Mouse (Mus musculus): ENCODE measurements around the gene Cep104. TPM values are rescaled to one million over a fixed set of nuclear protein-coding genes. Genes with fewer than 3 reads are reported as not detected.

Gene Cep104
- total RNA-seq, 2 experiments from 2014 or later, result 18.0 to 19.0 TPM

DNA sequence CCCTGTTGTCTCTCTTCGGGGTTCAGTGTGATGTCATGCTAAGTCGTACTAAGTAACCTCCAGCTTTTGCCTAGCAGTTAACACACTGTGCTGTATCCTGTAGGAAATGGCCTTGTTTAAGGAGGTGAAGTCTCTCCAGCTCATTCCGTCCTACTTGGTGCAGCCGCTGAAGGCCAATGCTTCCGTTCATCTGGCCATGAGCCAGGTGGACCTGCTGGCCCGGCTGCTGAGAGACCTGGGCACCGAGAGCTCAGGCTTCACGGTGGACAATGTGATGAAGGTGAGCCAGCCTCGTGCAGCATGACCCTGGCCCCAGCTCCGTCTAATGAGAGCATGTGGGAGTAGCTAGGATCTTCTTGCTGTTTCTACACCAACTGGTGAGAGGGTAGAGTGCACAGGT is 17.7 kb downstream of the Cep104 start:
- DNase-seq, result peak; percentile 17

DNA sequence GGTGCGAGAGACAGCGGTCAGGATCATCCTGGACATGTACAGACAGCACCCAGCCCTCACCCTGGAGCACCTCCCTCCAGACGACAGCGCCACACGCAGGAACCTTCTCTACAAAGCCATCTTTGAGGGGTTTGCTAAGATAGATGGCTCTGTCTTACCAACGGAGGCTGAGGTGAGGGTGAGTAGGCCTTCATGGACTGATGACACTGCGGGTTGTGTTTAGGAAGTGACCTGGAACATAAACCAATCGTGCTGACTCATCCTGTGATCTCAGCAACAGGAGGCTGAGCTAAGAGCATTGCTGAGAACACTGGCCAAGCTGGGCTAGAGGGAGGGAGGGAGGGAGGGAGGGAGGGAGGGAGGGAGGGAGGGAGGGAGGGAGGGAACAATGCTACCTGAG is 18.5 kb downstream of the Cep104 start:
- DNase-seq, result no peak

DNA sequence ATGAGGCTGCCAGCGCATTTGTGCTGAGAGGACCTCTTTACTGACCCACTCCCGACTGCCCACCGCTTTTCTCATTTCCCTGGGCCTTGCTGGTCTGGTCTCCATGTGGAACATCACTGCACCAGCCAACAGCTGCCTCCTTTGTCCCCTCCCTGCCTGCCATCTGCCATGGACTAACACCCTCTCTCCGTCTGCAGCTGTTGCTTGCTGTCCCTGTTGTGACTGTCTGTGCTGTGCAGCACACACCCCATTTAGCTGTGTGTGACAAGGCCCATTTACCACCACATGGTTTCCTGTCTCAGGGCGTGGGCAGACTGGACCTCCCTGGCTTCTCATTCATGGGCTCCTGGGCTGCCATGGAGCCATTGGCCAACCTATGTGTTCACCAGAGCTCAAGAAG is 30.5 kb downstream of the Cep104 start:
- DNase-seq, result no peak

DNA sequence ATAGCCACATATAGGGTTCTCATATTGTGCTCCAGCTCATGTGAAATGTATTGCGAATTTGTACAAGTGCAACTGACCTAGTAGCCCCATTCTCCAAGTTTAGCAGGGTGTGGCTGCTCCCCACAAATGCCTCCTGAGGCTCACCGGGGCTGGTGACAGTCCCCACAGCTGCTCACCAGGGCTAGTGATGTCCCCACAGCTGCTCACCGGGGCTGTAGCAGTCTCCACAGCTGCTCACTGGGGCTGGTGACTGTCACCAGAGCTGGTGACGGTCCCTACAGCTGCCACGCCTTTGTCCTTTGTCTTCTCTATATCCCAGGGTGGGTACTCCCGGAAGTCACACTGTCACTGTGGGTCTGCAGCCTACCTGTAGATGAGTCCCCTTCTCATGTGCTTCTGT is 31.3 kb downstream of the Cep104 start:
- DNase-seq, result no peak

DNA sequence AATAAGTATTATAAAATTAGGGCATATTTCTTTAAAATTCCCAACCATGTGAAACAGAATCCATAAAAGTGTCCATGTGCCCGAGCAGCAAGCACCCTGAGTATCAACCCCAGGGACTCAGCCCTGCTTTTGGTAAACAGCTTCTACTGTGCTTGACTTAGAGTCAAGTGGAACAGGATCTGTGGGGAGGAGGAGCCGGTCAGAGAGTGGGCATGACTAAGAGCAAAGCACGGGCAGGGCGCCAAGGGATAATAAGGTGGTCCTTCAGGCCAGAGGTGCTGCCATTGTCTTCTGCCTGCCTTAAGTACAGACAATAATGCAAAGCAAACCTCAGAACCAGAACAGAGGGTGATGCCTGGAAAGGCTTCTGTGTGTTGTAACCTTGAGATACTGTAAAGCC is 32.8 kb downstream of the Cep104 start:
- DNase-seq, result peak; percentile 32

DNA sequence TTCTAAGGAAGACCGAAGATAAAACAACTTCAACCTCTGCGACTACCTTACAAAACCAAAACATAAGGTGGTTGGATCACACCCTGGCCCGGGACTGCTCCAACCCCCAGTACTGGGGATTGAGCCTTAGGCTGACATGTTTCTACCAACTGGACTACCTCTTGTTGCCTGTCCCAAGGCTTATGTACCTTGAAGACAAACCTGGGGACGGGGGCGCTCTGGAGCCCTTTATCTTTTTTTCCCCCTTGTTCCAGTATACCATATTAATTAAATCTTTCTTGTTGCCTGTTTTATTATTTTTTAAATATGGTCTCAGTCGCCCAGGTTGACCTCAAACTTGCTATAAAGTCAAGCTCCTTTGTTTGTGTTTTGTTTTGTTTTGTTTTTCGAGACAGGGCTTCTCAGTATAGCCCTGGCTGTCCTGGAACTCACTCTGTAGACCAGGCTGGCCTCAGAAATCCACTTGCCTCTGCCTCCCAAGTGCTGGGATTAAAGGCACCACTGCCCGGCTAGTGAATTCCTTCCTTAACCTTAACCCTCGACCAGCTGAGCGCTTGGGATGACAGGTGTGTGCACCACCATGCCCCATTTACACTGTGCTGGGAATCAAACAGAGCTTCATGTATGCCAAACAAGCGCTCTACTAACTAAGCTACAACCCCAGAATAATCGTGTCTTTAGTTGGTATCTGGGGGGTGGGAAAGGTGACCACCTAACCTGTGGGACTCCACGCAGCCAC is 36.1 kb downstream of the Cep104 start:
- no peak for DNase-seq

DNA sequence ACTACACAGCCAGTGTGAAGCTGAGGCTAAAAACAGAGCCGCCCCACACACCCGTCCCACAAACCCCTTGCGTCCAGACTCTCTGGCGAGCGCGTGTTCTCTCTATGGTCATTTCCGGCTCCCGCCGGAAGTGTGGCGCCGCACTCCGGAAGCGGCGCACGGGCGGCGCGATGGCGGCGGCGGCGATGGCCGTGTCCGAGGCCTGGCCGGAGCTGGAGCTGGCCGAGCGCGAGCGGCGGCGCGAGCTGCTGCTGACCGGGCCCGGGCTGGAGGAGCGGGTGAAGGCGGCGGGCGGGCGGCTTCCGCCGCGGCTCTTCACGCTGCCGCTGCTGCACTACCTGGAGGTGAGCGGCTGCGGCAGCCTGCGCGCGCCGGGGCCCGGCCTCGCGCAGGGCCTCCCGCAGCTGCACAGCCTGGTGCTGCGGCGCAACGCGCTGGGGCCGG is 36.7 kb downstream of the Cep104 start, which contains the start of gene Lrrc47:
Gene Lrrc47 (plus strand): TSS at position 86 of the 444 bp plus-strand sequence.
- DNase-seq, result peak; percentile 88

DNA sequence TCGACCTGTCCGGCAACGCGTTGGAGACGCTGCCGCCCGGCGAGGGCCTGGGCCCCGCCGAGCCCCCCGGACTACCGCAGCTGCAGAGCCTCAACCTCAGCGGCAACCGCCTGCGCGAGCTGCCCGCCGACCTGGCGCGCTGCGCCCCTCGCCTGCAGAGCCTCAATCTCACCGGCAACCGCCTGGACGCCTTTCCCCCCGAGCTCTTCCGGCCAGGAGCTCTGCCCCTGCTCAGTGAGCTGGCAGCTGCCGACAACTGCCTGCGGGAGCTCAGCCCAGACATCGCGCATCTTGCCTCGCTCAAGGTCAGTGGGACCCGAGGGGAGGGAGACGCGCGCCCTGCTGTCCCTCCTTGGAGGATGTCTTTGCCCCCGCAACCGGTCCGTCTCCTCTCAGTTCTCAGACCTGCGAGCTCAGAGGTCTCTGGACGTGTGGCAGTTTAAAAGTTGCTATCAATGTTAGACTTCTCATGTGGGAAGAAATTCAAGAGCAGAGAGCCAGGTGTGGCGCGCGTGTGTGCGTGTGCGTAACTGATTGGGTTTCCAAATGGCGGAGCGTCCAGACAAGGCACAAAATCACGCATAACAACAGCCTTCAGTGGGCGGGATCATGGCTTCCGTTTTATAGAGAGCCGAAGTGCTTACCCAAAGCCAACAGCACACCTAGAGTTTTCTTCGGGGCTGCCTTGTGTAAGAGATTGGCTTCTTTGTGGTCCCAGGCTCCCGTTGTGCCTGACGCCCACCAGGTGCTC is 37.3 kb downstream of the Cep104 start:
- peak; percentile 42 for DNase-seq

DNA sequence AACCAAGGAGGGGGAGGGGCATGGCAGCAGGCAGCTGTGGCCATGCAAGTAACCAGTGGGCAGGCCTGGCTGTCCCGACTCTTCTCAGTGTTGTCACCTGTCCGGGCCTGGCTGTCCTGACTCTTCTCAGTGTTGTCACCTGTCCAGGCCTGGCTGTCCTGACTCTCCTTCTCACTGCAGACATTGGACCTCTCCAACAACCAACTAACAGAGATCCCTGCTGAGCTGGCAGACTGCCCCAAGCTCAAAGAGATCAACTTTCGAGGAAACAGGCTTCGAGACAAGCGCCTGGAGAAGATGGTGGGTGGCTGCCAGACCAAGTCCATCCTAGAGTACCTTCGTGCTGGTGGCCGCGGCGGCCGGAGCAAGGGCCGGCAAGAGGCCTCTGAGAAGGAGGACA is 40.5 kb downstream of the Cep104 start:
- no peak for DNase-seq

DNA sequence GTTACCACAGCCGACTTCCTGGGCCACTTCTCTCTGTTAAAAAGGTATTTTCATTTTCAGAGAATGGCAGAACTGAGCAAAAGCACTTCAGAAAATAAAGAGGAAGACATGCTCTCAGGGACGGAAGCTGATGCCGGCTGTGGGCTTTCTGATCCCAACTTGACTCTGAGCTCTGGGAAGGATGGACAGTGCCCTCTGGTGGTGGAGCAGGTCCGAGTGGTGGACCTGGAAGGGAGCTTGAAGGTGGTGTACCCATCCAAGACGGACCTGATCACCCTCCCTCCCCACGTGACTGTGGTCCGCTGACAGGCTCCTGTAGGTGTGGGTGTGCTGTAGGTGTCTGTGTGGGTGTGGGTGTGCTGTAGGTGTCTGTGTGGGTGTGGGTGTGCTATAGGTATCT is 44.6 kb downstream of the Cep104 start:
- peak; percentile 74 for DNase-seq

DNA sequence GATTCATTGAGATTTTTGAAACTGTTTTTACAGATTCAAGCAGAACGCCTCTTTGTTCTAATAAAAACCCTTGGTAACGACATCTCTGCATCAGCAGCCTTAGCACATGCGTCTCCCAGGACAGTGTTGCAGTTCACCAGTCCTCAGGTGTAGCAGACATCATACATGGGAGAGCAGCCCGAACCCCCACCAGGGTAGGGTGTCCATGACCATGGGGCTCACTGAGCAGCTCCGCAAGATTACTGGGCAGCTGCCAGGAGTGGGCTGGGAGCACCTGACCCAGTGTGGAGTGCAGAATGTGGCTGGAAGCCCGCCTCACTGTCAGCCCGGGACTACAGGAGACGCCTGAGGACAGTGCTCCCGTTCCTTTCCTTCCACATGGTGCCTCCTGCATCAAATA is 46.4 kb downstream of the Cep104 start:
- DNase-seq, result peak; percentile 25

DNA sequence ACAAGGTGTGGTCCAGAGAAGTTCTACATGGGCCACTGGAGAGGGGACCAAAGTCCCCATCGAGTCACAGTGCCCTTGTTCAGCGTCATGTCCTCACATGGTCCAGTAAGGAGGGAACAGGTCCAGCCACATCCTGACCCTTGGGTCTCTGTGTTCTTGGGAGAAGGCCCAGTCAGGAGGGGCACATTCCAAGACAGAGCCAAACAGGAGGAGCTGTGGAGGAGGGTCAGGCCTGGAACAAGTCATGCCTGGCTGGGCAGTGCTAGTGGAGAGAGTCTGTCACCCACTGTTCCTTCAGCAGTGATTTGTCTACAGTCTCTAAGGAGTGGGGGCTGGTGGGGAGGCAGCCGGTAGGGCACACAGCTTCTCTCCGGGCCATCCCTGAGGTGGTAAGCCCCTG is 47.4 kb downstream of the Cep104 start:
- peak; percentile 44 for DNase-seq

DNA sequence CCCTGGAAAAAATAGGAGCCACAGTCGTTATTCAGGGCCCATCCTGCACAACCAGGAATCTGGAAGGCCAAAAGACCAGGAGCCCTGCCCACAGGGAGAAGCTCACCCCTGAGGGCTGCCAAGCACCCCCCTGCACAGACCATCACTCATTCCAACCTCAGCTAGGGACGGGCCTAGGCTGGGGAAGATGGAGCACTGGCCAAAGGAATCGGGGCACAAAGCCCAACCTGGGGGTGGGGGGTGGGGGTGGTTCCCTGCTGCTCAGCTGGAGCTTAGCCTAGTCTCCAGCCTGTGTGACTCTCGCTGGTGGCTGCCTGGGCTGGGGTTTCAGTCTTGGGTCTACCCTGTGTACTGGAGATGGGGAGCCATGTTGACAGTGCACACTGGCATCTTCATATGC is 47.9 kb downstream of the Cep104 start:
- DNase-seq, result no peak

DNA sequence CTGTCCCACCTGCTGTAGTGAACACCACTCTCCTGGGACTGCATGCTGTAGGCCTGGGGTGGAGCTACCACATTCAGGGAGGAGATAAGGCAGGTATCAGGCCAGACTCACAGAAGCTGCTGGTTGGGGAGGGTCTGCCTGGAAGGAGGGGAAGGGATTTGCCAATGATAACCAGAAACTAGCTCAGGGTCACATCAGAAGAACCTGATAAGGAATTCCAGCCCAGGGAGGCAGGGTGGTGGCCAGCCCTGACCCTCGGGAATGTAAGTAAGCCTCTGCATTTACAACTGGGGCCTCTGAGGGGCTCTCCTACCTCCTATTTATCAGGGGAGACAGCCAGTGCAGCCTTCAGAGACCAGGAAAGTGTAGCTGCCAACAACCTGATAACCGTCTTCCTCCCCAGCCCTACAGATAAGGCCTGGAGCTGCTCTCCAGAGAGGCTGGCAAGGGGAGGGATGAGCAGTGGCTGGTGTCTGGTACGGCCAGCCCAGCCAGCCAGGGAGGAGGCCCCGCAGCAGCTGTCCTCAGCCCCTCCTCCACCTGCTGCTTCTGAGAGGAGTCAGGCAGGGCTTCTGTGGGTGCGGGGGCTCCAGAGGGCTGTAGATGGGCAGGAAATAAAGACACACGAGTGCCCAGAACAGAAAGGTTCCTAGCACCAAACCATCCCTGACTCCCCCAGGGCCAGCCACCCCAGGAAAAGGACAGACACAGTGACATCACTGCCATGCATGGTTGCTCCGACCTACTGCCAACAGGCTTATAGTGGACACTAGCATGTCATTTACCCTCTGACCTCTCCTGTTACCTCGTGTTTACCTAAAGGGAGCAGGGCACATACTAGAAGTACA is 49.0 kb downstream of the Cep104 start:
- DNase-seq, result peak; percentile 41

DNA sequence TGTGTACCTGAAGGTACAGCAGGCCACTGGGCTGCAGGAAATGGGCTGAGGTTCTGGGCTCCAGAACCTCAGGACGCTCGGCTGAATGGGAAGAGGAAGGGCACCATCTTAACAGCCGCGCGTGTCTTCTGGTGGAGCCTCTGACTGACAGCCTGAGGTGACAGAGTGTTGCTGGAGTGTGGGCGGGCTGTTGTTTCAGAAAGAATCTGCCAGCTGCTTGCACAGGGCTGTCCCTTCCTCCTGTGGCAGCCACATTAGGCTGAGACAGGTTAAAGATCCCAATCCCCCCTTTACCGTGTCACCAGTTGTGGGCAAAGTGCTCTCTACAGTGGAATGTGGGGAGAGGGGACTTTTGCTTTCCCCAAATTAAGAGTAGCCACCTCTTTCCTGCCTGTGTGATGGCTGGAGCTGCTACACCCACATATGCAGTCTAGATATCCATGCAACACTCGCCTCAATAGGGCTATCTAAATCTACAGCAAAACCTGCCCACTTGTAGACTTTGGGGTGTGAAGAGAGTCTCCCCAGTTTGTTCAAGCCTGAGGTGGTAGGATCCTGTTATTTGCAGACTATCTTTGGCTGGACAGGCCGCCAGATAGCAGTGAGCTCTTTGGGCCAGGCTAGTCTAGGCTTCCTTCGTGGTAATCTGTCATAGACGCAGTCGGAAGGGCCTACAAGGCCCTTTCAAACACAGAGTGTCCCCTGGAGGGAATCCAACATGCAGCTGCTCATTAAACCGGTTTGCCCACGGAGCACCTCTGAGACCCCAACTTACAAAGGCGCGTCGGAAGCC is 49.9 kb downstream of the Cep104 start:
- peak; percentile 42 for DNase-seq

DNA sequence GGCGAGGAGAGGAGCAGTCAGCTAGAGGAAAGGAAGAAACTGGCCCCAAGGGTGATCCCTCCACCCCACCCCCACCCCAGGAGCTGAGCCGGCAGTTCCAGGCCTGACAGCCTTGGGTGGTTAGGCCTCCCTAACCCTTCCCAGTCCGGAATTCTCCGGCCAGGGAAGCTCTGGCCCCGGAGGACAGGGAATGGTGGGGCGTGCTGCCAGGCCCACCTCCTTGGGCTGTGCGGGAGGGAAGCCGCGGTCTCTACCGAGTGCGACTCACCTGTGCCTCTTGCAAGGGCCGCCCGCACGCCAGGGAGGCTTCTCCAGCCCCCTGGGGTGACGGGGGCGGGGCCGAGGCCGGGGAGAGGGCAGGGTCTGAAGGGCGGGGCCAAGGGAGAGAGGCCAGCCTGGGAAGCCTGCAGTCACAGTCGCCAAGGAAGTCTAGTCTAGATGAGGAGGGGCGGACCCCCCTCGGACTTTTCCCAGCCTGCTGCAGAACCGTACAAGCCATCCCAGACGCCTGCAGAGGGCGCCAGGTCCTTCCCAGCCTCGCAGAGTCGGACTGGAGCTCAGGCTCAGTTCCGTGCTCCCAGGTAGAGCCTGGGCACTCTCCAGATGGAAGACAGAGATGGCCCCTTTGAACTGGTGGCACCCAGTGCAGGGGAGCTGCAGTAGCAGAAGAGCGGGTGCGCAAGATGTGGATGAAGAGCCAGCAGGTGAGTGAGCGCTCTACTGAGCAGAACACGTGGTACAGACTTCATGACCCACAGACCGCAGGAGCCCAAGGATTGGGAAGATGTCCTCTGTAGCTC is 50.8 kb downstream of the Cep104 start, which contains the start of gene Smim1:
Gene Smim1 (minus strand): TSS at position 590 of the 800 bp plus-strand sequence.
- peak; percentile 82 for DNase-seq

DNA sequence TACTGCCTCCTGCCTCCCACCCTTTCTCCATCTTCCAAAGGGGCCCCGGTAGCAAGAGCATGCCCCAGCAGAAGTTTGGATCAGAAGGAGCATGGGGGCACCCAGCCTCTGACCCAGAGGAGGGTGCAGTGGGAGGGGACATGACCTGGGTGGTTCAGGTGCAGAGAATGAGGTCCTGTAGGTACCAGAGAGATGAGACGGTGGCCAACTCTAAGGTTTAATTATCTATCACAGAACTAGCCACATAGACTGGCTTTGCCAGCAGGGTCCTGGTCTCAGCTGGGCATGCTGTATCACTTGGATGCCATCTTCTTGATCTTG is 51.4 kb downstream of the Cep104 start:
- DNase-seq, result no peak

DNA sequence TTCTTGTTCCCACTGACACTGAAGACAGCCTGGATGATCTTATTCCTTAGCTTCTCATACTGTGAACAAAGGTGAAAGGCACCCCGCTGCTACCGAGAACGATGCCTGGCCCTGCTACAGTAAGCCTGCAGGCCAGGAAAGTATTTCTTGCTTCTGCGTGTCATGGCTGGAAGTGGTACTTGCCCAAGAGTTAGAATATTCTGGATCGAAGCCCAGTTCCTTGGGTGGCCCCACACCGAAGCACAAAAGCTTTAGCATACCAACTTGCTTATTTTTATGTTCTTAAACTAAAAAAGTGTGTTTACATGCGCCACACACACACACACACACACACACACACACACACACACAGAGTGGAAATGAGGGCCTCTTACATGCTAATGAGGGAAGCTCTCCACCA is 53.1 kb downstream of the Cep104 start:
- DNase-seq, result no peak

DNA sequence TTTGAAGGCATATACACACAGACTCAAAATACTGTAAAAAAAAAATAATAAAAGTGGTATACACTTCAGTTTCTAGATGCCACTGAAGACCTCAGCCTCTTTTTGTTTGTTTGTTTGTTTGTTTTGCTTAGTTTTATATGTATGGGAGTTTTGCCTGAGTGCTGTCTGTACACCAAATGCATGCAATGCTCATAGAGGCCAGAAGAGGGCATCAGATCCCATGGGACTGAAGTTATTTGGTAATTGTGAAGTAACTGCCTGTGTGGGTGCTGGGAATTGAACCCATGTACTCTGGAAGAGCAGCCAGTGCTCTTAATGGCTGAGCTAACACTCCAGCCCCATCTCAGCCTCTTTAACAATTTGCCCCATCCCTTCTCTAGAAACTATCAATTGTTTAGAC is 53.7 kb downstream of the Cep104 start:
- DNase-seq, result no peak

DNA sequence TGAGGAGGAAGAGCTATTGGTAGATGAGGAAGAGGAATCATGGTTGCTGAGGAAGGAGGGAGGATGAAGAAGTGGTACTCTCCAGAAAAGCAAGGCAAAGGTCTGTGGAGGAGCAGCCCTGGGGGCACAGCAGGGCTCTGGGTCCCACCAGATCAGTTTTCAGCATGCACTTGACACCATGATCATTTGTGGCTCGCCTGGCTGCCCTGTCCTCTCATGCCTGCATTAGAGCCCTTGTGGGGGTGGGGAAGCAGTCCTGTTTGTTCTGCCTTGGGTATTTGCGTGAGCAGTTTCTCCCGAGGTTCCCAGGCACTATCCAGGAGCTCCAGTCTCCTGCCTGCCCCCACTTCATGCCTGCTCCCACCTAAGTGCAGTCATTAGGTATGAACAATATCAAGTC is 62.1 kb downstream of the Cep104 start:
- no peak for DNase-seq

DNA sequence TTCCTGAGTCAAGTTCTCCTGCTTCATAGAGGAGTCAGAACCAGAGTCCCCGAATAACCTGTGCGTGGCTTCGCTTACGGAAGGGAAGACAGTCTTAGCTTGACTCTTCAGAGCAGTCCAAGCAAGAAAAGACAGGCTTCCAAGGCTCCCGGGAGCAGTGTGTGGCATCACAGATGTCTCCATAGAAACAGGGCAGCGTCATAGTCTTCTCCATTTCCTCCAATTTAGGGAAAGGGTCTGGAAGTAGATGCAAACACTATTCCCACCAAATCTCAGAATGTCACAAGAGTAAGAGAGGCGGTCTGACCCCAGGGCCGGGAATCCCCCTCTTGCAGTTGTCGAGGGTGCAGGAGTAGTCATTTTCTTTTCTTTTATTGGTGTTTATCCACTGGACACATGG is 67.6 kb downstream of the Cep104 start, which contains the start of gene Ccdc27:
Gene Ccdc27 (minus strand): TSS at position 101 of the 400 bp plus-strand sequence.
- no peak for DNase-seq

Measured in adrenal gland, postnatal 10 days (tissue).